Mouse (Mus musculus) right cerebral cortex, postnatal 4 days (tissue): ENCODE results near the gene Gm13289.
"Not testable (repeated sequence)": the region's sequence is repeated elsewhere in the genome, so short reads cannot be mapped to it uniquely, and the experiment has no call there.

Experiments used
- DNase-seq: peaks from one replicate; pipeline ENCODE4 v3.0.0-alpha.2; 2022

Gm13289 gene

GRCm38 (mm10) chr4:88776622-88777021, at the start of gene Gm13289:
Gm13289 (plus strand) TSS chr4:88776922.
- not testable (repeated sequence) for DNase-seq

DNA sequence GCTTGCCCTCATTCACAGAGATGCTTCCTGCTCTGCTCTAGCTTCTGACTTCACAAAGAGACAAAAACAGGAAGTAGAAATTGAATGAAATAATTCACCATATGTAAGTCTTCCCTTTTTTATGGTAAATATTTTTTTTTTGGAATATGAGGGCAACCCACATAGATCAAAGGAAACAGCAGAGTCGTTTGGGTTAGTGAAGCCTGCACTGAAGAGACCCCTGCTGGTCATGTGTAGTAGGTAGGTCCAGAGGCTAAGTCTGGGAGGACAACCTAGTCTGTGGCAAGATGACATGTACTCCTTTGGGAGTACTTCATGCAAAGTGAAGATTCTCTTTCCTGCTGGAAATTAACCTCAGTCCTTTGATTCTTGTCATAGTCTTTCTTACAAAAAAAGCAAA, 49.4 kb upstream of the Gm13289 start:
- DNase-seq: no peak

- DNase-seq: peak; percentile 53
These were observed 38.2 kb upstream of the Gm13289 start for GRCm38 (mm10) chr4:88738480-88738879.

- DNase-seq: no peak
These were observed 37.7 kb upstream of the Gm13289 start for GRCm38 (mm10) chr4:88739036-88739435.

- DNase-seq: no peak
These were observed 35.3 kb upstream of the Gm13289 start for GRCm38 (mm10) chr4:88741426-88741825.

DNA sequence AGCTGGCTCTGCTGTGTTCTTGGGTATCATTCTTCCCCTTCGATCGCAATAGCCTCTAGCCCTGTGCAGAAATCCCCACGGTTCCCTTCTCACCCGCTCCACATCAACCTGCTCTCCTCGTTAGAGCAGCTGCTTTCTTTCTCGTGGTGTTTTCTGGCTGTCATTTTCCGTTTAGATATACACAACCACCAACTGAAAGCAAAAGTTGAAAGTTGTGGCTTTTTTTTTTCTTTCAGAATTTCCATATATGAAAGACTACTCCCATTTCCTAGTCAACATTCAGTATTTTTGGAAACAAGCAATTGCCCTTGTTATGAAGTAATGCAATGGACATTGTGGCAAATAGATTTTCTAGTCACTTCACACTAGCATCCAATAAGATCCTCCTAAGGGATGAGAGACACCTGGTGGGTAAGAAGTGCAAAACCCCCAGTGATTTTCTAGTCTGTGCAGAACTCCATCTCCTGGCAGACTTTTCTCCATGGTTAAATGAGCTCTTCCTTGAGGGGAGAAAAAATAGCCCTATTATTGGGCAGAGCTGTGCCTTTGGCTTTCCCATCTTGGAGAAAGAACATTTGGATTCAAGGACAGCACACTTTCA, 33.9 kb upstream of the Gm13289 start:
- DNase-seq: no peak

- no peak for DNase-seq
These were observed 32.5 kb upstream of the Gm13289 start for GRCm38 (mm10) chr4:88744207-88744606.

DNA sequence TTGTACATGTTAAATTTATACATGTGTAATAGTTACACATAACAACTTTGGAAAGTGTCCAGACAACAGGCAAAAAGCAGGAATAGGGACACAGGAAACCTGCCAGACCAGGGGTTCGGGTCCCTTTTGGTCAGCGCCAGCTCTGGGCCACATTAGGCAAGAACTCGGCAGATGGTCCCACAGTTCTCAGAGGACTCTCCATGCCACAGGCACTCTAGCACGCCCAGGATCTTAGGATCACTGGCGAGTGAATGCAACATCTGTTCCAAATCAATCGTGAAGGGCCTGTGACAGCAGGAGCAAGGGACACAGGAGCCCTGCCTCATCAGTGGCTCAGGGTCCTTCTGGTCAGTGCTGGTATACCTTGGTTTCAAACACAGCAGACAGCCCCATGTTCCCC, 26.8 kb upstream of the Gm13289 start:
- DNase-seq: no peak

DNA sequence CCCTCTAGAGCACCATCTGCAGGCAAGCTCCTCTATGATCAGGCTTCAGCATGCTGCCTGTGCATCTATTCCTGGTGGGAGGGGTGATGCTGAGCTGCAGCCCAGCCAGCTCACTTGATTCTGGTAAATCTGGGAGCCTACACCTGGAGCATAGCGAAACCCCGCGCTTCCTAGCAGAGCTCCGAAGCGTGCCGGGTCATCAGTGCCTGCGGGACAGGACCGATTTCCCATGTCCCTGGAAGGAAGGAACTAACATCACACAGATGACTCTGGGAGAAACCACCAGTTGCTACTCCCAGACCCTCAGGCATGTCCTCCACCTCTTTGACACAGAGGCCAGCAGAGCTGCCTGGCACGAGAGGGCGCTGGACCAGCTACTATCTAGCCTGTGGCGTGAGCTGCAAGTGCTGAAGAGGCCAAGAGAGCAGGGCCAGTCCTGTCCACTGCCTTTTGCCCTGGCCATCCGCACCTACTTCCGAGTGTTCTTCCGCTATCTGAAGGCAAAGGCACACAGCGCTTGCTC, 21.8 kb upstream of the Gm13289 start, which contains the start of gene Gm13271:
Gm13271 (plus strand) TSS at position 51 of the 523 bp plus-strand sequence.
- peak; percentile 48 for DNase-seq

- DNase-seq: not testable (repeated sequence)
These were observed 19.9 kb upstream of the Gm13289 start for GRCm38 (mm10) chr4:88756581-88757513.

GRCm38 (mm10) chr4:88757628-88758031, 19.1 kb upstream of the Gm13289 start:
- DNase-seq: peak; percentile 76

GRCm38 (mm10) chr4:88758751-88759150, 18.0 kb upstream of the Gm13289 start:
- not testable (repeated sequence) for DNase-seq

- peak; percentile 22 for DNase-seq
These were observed 17.0 kb upstream of the Gm13289 start, which contains the start of gene Gm13283 for GRCm38 (mm10) chr4:88759610-88760268. Gm13283 (plus strand) TSS chr4:88760119.

DNA sequence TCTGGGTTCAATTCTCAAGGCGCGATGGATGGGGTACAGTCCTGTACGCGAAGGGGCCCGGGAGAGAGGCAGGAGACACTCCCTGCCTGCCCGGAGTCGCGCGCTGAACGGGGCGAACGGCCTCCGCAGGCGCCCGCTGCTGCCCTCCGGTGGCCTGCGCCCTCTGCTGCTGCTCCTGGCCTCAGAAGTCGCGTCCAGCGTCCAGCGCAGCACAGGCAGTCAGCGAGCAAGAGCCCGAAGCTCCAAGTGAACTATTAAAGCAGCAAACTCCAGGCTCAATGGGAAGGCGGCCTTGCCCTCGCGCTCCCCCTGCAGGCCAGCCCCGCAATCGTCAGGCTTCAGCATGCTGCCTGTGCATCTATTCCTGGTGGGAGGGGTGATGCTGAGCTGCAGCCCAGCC, 16.3 kb upstream of the Gm13289 start:
- not testable (repeated sequence) for DNase-seq

- peak; percentile 65 for DNase-seq
These were observed 14.9 kb upstream of the Gm13289 start for GRCm38 (mm10) chr4:88761776-88762175.

- not testable (repeated sequence) for DNase-seq
These were observed 14.4 kb upstream of the Gm13289 start for GRCm38 (mm10) chr4:88762341-88762740.

DNA sequence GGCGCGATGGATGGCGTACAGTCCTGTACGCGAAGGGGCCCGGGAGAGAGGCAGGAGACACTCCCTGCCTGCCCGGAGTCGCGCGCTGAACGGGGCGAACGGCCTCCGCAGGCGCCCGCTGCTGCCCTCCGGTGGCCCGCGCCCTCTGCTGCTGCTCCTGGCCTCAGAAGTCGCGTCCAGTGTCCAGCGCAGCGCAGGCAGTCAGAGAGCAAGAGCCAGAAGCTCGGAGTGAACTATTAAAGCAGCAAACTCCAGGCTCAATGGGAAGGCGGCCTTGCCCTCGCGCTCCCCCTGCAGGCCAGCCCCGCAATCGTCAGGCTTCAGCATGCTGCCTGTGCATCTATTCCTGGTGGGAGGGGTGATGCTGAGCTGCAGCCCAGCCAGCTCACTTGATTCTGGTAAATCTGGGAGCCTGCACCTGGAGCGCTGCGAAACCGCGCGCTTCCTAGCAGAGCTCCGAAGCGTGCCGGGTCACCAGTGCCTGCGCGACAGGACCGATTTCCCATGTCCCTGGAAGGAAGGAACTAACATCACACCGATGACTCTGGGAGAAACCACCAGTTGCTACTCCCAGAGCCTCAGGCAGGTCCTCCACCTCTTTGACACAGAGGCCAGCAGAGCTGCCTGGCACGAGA, 13.2 kb upstream of the Gm13289 start:
- not testable (repeated sequence) for DNase-seq

DNA sequence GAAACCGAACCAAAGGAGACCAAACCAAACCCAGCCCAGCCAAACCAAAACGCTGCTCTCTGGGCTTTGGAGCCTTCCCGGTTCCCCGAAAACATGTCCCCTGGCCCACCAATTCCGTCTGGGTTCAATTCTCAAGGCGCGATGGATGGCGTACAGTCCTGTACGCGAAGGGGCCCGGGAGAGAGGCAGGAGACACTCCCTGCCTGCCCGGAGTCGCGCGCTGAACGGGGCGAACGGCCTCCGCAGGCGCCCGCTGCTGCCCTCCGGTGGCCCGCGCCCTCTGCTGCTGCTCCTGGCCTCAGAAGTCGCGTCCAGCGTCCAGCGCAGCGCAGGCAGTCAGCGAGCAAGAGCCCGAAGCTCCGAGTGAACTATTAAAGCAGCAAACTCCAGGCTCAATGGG, 3.2 kb upstream of the Gm13289 start, which contains the start of gene Gm13290:
Gm13290 (plus strand) TSS at position 301 of the 400 bp plus-strand sequence.
- DNase-seq: not testable (repeated sequence)

- DNase-seq: not testable (repeated sequence)
These were observed 2.8 kb downstream of the Gm13289 start, which contains the start of gene Gm13272 for GRCm38 (mm10) chr4:88779550-88779949. Gm13272 (plus strand) TSS chr4:88779850.

DNA sequence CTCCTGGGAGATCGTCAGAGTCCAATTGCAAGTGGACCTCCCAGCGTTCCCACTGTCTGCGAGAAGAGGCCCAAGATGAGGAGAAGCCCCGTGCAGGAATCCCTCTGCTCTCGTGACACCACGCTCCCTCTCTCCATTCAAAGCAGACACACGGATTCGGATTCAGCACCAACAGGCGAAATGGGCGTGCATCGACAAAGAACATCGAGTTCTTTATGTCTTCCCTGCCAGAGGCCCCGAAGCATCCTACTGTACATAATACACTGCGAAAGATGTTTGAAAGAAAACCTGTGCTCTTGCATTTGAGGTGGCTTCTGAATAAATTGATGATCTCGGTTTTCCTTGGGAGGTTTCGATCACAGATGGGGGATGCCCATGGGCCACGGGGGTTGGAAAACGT, 3.6 kb downstream of the Gm13289 start:
- DNase-seq: not testable (repeated sequence)

- not testable (repeated sequence) for DNase-seq
These were observed 5.1 kb downstream of the Gm13289 start, which contains the start of gene Ifnz for GRCm38 (mm10) chr4:88781831-88782230. Ifnz (plus strand) TSS chr4:88782131.

DNA sequence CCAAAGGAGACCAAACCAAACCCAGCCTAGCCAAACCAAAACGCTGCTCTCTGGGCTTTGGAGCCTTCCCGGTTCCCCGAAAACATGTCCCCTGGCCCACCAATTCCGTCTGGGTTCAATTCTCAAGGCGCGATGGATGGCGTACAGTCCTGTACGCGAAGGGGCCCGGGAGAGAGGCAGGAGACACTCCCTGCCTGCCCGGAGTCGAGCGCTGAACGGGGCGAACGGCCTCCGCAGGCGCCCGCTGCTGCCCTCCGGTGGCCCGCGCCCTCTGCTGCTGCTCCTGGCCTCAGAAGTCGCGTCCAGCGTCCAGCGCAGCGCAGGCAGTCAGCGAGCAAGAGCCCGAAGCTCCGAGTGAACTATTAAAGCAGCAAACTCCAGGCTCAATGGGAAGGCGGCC, 5.6 kb downstream of the Gm13289 start:
- DNase-seq: not testable (repeated sequence)
